Mouse (Mus musculus): Measurements from ENCODE around the gene Pla2g3.

GRCm38 (mm10) chr11:3458428-3459104, 29.5 kb upstream of the Pla2g3 start:
- TF ChIP-seq FLI1 (IDR thresholded peaks at IDR 0.05; ENCODE audit: low read length) = no peak
- no peak for TF ChIP-seq GATA1 (IDR thresholded peaks at IDR 0.05; ENCODE audit: borderline replicate concordance, low read length)
